ENCODE assay signal across 1 mouse cellular context in the genomic region with DNA sequence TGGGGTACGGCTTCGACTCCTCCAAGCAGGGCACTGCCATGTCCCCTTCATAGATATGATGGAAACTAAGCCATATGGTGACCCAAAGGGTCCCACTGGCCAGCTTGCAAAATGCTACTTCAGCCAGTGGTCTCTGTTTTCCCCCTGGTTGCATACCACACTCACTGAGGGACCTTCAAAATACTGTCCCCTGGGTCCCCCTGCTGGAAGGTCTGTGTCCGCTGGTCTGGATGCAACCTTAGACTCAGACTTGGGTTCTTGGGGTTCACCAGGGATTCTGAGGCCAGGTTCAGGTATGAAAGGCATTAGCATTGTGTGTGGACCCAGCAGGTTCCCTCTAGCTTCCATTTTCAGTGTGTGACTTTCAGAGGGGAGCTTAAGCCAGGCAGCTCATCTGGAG.
TF ChIP-seq lines count a peak whose summit lies in the region.

No protein-coding gene starts in this region.

TF ChIP-seq in CH12.LX, 34 proteins besides CTCF, POLR2A, EP300 and RAD21 (continued from another document):
- TF ChIP-seq CHD1 (IDR thresholded peaks at IDR 0.05; ENCODE audit: low read depth, low read length) (no peak), JUND (conservative IDR thresholded peaks at IDR 0.05; ENCODE audit: low read depth, low read length) (no peak), NELFE (IDR thresholded peaks at IDR 0.05; ENCODE audit: low read depth, low read length) (no peak)
